Mouse (Mus musculus): ENCODE results near the gene Rab44.
"Not testable (repeated sequence)": the region's sequence is repeated elsewhere in the genome, so short reads cannot be mapped to it uniquely, and the experiment has no call there.

Gene Rab44

GRCm38 (mm10) chr17:29090776-29091175 lies 23.2 kb upstream of the Rab44 start, which contains the start of gene Cdkn1a:
Gene Cdkn1a, plus strand, starts transcription at chr17:29090976.
- no peak for DNase-seq (ENCODE audit: extremely low read depth, low read depth, low spot score)

- no peak for DNase-seq (ENCODE audit: extremely low read depth, low read depth, low spot score)
Measured at GRCm38 (mm10) chr17:29091348-29091944, 22.5 kb upstream of the Rab44 start.

GRCm38 (mm10) chr17:29092497-29092896 lies 21.4 kb upstream of the Rab44 start:
- no peak for DNase-seq (ENCODE audit: extremely low read depth, low read depth, low spot score)

GRCm38 (mm10) chr17:29093110-29093952 lies 20.6 kb upstream of the Rab44 start:
- no peak for DNase-seq (ENCODE audit: extremely low read depth, low read depth, low spot score)

- no peak for DNase-seq (ENCODE audit: extremely low read depth, low read depth, low spot score)
Measured at GRCm38 (mm10) chr17:29093961-29094309, 20.0 kb upstream of the Rab44 start.

GRCm38 (mm10) chr17:29094310-29095181 lies 19.4 kb upstream of the Rab44 start:
- DNase-seq (ENCODE audit: extremely low read depth, low read depth, low spot score), result no peak

- DNase-seq (ENCODE audit: extremely low read depth, low read depth, low spot score), result no peak
Measured at GRCm38 (mm10) chr17:29095201-29095733, 18.7 kb upstream of the Rab44 start.

- DNase-seq (ENCODE audit: extremely low read depth, low read depth, low spot score), result no peak
Measured at GRCm38 (mm10) chr17:29096245-29096644, 17.7 kb upstream of the Rab44 start.

GRCm38 (mm10) chr17:29096851-29097561 lies 16.9 kb upstream of the Rab44 start:
- DNase-seq (ENCODE audit: extremely low read depth, low read depth, low spot score), result no peak

- DNase-seq (ENCODE audit: extremely low read depth, low read depth, low spot score), result no peak
Measured at GRCm38 (mm10) chr17:29098291-29098690, 15.7 kb upstream of the Rab44 start.

GRCm38 (mm10) chr17:29099076-29099475 lies 14.9 kb upstream of the Rab44 start:
- no peak for DNase-seq (ENCODE audit: extremely low read depth, low read depth, low spot score)

GRCm38 (mm10) chr17:29100627-29101026 lies 13.3 kb upstream of the Rab44 start:
- DNase-seq (ENCODE audit: extremely low read depth, low read depth, low spot score), result no peak

GRCm38 (mm10) chr17:29110356-29110755 lies 3.6 kb upstream of the Rab44 start:
- not testable (repeated sequence) for DNase-seq (ENCODE audit: extremely low read depth, low read depth, low spot score)

- no peak for DNase-seq (ENCODE audit: extremely low read depth, low read depth, low spot score)
Measured at GRCm38 (mm10) chr17:29111332-29111731, 2.6 kb upstream of the Rab44 start.

- no peak for DNase-seq (ENCODE audit: extremely low read depth, low read depth, low spot score)
Measured at GRCm38 (mm10) chr17:29116023-29116422, 2.1 kb downstream of the Rab44 start.

- DNase-seq (ENCODE audit: extremely low read depth, low read depth, low spot score), result no peak
Measured at GRCm38 (mm10) chr17:29117006-29117648, 3.2 kb downstream of the Rab44 start.

GRCm38 (mm10) chr17:29118057-29118456 lies 4.1 kb downstream of the Rab44 start:
- no peak for DNase-seq (ENCODE audit: extremely low read depth, low read depth, low spot score)

- no peak for DNase-seq (ENCODE audit: extremely low read depth, low read depth, low spot score)
Measured at GRCm38 (mm10) chr17:29120666-29121065, 6.7 kb downstream of the Rab44 start.

GRCm38 (mm10) chr17:29122817-29123216 lies 8.9 kb downstream of the Rab44 start:
- peak; percentile 66 for DNase-seq (ENCODE audit: extremely low read depth, low read depth, low spot score)

GRCm38 (mm10) chr17:29123578-29124174 lies 9.7 kb downstream of the Rab44 start:
- peak; percentile 39 for DNase-seq (ENCODE audit: extremely low read depth, low read depth, low spot score)

Measured in fat pad, adult 2 months (tissue).